Mouse (Mus musculus) T-helper 17 cell (primary cell): ENCODE data around the gene Nlgn2.

ENCODE experiments used
- in situ Hi-C, 2 experiments: fragments of 300-600 bp; cut with MboI, MseI; formaldehyde crosslinking; loops; 1 replicate in 1 of 2; 2 replicates in 1 of 2; pipeline ENCODE4 v1.15.1; 2025; ENCODE audit warnings: high pct_unique_total_duplicates in 2 of 2

The Nlgn2 gene

DNA sequence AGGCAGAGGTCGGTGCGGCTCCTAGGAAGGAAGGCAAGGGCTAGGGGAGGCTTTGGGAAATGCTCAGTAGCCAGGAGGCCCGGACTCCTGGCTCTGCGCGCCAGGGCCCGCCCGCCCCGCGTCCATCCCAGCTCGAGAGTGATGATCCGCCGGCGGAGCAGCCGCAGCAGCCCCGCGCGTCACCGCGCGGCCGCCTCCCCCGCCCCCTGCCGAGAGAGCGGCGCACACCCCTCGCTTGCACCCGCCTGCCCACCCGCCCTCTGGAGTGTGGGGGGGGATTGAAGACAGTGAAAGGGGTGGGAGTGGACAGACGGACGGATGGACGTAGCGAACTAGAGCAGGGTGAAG, at the start of gene Nlgn2:
TSS of gene Nlgn2 (minus strand) at position 181 of the 348 bp plus-strand sequence.
- in situ Hi-C loops, result loop anchor here in 1 of 2 experiments (5.0 kb wide), 1 partner anchor 80 kb away; the partner anchor contains the start of gene Polr2a

DNA sequence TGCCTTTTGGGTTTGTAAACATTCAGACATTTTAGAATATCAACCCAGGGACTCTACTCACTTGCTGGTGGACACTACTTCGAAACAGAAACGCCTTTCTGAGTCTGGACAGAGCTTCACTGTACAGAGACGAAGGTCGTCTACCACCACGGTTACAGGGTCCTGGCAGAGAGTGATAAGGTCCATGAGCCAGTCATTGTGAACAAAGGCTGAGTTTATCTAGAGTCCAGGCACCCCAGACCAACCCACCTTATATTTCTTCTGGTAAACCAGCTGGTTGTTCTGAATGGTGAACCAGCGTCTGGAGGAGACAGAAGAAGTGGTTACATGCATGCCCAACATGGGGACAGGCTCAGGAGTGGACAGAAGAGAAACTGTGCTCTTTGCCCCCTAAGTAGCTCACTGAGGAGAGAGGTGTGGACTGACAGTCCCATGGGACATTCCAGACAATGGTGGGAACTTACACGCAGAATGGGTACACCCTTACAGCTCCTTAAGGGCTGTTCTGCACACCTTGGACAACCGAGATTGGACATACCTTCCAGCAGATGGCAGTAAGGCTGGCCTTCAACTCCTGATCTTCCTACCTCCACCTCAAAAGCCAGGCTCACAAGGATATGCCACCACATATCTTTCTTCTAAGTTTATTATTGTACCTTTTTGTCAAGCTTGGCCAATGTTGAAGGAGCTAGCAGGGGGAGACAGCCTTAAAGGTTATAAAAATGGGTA, 49.5 kb upstream of the Nlgn2 start:
- in situ Hi-C loops, result no loop called here

DNA sequence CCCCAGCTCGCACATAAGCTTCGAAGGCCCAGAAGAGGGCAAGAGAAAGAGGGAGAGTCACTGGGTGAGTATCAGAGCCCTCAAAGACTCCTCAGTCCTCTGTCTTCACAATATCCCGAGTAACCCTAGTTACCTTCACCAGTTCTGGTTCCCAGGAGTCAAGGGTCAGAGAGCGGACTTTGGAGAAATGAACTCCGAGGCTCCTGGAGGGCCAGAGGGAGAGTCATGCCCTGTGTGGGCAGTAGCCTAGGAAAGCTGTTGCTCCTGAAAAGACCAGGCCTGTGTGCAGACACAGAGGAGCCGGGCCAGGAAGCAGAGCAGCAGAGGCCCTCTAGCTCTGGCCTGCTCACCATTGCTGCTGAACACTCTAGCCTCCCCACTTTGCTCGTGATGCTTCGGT, 47.1 kb upstream of the Nlgn2 start:
- in situ Hi-C loops, result loop anchor here in 1 of 2 experiments (5.0 kb wide), 1 partner anchor 63 kb away; the partner anchor contains the start of gene Slc2a4

DNA sequence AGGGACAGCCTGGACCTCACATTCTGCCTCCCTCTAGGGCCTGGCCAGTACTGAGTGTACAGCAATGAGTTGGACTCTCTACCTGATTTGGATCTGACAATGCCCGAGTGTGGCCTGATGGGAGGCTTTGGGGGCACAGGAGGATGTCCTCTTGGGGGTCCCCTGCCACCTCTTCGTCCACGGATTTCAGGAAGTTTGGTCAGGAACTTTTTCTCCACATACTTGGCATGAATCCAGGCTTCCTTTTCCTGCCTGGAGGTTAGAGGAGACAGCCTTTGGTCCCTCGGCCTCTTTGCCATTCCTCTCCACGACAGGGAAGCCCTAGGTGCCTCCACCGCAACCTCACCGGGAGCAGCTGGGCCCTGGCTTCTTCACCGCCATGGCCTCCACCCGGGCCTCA, 46.7 kb upstream of the Nlgn2 start:
- in situ Hi-C loops, result loop anchor here in 1 of 2 experiments (5.0 kb wide), 1 partner anchor 63 kb away; the partner anchor contains the start of gene Slc2a4

DNA sequence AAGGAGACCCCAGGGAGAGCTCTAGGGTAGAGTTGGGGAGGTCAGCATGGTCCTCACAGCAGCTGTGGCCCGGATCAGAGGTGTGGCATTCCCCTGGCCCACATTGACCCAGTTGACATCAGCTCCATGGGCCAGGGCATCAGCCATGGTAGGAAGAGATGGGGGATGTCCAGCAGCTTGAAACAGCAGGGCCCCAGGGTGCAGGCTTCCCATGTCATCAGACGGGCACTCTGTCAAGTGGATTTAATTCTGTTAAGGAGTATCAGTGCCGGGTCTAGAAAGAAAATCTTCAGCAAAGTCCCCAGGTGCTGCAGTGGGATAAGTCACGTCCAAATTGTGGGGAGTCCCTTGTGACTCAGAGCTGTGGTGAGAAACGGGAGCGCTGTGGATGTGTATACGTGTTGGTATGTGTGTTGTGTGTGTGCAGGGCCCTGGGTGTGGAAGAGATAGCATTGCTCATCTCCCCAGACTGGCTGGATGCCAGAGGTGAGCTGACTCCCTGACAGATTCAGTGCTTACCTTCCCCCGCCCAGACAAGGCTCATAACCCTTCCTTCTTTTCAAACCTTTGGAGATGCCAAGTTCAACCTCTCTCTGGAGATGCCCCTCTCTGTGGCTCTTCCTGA, 46.1 kb upstream of the Nlgn2 start:
- in situ Hi-C loops, result loop anchor here in 1 of 2 experiments (5.0 kb wide), 1 partner anchor 64 kb away; the partner anchor contains the start of gene Slc2a4

DNA sequence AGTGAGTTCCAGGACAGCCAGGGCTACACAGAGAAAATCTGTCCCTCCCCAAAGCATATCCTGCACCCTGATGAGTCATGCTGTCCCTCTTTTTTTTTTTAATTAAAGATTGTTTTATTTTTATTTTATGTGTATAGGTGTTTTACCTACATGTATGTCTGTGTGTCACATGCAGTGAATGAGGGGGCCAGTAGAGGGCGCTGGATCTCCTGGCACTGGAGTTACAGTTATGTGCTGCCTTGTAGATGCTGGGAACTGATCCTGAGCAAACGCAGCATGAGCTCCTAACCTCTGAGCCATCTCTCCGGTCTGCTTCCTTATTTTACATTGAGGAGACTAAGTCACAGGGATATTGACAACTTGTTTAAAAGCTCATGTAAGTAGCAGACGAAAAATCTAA, 45.5 kb upstream of the Nlgn2 start:
- in situ Hi-C loops, result loop anchor here in 1 of 2 experiments (5.0 kb wide), 1 partner anchor 64 kb away; the partner anchor contains the start of gene Slc2a4

DNA sequence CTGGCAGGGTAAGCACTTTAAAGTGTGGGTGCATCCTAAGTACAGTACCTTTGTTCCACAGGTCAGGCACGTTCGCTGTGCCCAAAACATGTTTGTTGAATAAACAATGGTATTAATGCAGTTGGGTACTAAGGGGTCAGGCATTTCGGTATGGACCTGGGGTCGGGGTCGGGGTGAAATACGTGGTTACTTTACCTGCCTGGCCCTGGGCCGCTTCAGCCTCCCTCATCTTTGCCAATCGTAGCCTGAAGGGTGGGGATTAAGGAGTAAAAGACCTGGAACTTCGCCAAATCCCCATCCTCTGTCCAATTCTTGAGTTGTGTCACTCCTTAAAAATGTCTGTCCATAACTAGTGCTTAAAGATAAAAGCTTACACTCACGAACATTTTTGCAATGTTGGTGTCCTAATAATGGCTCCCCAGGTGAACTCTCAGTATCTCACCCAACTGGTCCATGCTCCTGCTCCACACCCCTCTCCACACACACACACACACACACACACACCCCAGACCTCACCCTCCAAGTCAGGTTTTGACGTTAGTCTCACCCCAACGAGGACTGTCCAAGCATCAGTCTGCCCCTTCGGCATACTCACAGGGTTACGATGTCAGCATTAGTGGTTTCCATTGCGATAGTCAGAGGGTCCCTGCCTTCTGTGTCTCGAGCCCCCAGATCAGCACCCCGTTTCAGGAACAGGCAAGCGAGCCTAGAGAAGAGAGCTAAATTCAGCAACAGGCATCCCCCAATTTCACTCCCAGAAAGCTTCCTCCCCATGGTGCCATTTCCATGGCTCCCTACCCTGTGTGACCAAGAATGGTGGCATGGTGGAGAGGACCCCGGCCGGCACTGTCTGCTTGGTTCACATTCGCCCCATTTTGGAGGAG, 44.4 kb upstream of the Nlgn2 start:
- in situ Hi-C loops, result loop anchor here in 1 of 2 experiments (5.0 kb wide), 1 partner anchor 65 kb away; the partner anchor contains the start of gene Slc2a4

DNA sequence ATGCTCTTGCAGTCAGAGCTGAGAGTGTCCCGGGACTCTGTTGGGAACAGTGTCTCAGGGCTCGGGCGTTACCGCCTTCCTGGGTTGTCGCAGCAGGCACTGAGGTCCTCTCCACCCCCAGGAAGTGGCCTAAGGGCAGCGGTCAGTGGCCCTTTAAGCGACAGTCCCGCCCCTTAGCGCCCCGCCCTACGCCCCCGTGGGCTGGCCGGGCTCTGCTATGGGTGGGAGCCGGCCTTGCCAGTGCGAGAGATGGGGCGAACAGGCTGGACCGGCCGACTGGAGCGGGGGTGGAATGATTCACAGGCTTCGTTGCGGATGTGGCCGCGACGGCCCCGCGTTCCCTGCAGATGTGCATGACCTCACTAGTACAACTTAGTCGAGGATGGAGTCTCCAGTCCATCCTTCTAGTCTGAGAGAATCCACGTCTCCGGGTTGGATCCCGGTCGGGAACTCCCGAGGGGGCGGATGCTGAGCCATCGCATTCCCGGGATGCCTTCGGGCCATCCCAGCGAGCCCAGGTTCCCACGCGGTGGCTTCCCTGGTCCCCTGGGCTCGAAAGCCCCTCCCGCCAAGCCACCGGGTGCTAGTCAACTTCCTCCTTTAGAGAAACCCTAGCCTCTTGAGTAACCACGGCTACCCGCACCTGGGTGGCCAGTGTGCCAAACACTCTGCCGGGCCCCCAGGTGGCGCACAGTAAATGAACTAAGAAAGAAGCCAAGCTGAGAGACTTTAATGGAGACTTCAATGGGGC, 43.4 kb upstream of the Nlgn2 start, which contains the start of gene Kctd11:
TSS of gene Kctd11 (minus strand) at position 554 of the 751 bp plus-strand sequence.
- in situ Hi-C loops, result loop anchor here in 1 of 2 experiments (5.0 kb wide), 1 partner anchor 66 kb away; the partner anchor contains the start of gene Slc2a4

DNA sequence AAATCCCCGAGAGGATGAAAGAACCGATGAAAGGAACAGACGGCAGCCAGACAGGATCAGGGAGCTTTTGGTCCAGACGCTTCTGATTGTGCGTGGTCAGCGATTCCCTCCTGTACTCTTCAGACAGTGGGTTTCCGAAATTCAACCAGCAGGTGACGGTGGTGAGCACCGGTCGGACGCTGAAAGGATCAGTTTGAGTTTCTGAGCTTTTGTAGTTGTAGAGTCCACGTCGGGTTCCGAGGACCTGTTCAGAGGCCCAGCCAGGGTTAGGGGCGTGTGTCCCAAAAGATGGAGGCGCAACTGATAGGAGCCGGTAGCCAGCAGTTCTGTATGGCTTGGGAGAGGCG, 42.9 kb upstream of the Nlgn2 start:
- in situ Hi-C loops, result loop anchor here in 1 of 2 experiments (5.0 kb wide), 1 partner anchor 67 kb away; the partner anchor contains the start of gene Slc2a4

DNA sequence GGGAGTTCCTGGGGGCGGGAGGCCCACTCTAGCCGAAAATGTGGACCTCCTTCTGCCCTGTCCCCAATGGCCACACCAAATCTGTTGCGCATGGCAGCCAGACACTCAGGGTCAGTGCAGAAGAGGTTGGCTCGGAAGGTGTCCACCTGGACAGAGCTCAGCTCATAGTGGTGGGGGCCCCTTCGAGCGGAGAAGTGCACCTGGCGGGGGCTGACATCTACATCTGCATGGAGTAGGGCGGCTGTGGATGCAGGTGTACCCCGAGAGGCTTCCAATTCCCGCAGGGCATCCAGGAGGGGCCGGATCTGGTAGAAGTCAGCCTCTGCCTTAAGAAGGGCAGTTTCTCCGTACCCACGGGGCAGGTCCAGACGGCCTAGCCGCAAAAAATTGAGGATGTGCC, 42.1 kb upstream of the Nlgn2 start:
- in situ Hi-C loops, result loop anchor here (5.0 kb wide), 6 partner anchors 68 to 192 kb away; partner anchors contain the start of genes Fgf11 (in 1 of the 2), Polr2a (in 1 of the 2), Slc2a4 (in 1 of the 2) and Tmem102 (in 1 of the 2)

DNA sequence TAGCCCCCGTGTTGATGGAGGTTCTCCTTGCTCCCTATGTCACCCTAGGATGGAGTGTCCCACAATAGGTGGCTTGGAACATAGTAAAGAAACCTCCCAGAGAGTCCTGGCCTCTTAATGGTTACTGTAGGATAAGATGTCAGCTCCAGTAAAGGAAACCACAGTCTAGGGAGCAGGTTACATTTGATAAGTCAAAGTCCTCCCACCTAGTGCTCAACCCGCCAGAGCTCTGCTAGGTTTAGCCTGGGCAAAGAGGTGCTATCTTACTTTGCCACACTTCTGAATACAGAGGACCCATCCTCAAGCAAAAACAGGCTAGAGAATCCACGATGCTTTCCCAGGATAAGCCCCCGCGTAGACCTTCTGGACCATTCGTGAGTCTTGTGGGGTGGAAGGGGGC, 41.4 kb upstream of the Nlgn2 start:
- in situ Hi-C loops, result loop anchor here (5.0 kb wide), 5 partner anchors 72 to 192 kb away; partner anchors contain the start of genes Fgf11 (in 1 of the 2), Polr2a (in 1 of the 2), Tmem102 (in 1 of the 2) and Tnfsf13 (in 1 of the 2)

DNA sequence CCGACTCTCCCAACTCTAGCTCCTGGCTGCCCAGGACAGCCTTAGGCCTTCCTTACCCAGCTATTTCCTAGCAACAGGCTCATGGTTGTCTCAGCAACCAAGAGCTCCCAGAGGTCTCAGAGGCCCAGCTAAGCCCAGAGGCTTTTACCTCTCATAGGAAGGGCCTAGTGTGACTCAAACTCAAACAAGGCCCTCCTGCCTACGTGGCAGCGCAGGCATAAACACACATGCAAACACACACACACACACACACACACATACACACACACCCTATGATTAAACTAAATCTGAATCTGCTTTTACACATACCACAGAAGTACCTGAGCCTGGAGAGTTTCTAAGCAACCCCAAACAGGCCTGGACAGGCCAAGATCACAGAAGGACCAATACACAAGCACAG, 40.8 kb upstream of the Nlgn2 start:
- in situ Hi-C loops, result loop anchor here (5.0 kb wide), 5 partner anchors 71 to 191 kb away; partner anchors contain the start of genes Fgf11 (in 1 of the 2), Polr2a (in 1 of the 2), Tmem102 (in 1 of the 2) and Tnfsf13 (in 1 of the 2)

DNA sequence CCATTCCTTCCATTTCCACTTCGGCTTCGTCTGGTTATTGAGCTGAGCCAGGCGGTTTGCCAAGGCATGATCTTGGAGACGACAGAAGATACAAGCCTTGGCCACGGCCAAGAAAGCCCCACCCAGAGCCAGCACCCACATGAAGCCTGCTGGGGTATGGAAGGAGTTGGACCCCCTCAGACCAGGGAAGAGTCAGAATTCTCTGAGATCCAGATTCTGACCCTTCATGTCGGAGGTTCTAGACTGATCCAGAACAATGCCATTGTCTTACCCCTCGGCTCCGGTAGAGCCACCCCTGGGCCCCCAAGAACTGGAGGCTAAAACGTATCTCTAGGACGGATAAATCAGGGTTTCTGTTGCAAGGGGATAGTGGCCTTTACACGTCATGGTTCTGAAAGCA, 40.3 kb upstream of the Nlgn2 start, which contains the start of gene Tmem95:
TSS of gene Tmem95 (minus strand) at position 141 of the 400 bp plus-strand sequence.
- in situ Hi-C loops, result loop anchor here (5.0 kb wide), 5 partner anchors 71 to 191 kb away; partner anchors contain the start of genes Fgf11 (in 1 of the 2), Polr2a (in 1 of the 2), Tmem102 (in 1 of the 2) and Tnfsf13 (in 1 of the 2)

DNA sequence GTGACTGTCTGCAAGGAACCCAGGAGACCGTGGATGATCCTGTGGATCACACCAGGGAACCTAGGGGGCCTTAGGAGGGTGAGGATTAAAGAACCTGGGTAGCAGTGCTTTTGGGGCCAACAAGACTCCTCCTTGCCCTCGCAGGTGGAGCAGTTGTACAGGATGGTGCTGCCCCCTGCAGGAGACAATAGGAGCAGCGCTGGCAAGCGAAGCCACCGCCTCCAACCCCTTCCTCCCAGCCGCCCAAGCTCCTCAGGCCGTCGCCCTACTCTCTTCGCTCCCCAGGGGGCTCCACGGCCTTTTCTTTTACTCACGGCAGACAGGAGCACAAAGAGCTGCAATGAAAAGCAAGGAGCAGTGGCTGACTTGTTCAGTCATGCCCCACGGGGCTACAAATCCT, 39.3 kb upstream of the Nlgn2 start:
- in situ Hi-C loops, result loop anchor here (5.0 kb wide), 5 partner anchors 70 to 190 kb away; partner anchors contain the start of genes Fgf11 (in 1 of the 2), Polr2a (in 1 of the 2), Tmem102 (in 1 of the 2) and Tnfsf13 (in 1 of the 2)

DNA sequence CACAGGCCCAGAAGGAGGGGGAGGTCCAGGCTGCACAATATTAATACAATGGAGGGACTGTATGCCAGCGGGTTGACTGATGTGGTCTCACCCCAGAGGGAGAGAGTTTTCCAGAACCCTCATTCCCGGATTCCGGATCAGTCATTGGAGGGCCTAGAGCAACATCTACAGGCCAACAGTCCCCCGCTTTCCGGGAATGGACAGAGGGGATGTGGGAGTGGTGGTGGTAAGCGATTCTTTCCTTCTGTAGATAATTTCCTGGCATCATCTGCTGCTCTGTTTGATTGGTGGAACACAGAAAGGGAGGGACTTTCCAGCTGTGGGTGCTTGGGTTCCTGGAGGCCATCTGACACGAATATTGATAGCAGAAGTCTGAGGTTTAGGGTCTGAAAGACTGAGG, 38.6 kb upstream of the Nlgn2 start:
- in situ Hi-C loops, result loop anchor here (5.0 kb wide), 5 partner anchors 69 to 189 kb away; partner anchors contain the start of genes Fgf11 (in 1 of the 2), Polr2a (in 1 of the 2), Tmem102 (in 1 of the 2) and Tnfsf13 (in 1 of the 2)

DNA sequence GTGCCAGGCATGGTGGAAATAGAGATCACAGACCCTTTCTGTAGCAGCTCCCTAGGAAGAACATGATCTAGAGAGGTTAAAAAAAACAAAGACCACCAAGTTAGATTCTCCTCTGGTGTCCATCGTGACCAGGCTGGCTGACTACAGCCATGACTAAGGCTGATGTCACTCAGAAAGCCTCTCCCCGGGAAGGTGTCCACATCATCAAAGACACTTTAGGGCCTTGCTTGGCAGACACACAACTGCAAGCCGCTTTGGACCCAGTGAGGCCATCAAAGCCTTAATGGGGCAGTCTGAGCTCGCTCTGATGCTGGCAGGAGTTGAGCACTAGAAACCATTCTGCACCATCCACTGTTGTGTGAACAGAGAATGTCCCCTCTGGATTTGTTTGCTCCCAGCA, 34.9 kb upstream of the Nlgn2 start:
- in situ Hi-C loops, result no loop called here

DNA sequence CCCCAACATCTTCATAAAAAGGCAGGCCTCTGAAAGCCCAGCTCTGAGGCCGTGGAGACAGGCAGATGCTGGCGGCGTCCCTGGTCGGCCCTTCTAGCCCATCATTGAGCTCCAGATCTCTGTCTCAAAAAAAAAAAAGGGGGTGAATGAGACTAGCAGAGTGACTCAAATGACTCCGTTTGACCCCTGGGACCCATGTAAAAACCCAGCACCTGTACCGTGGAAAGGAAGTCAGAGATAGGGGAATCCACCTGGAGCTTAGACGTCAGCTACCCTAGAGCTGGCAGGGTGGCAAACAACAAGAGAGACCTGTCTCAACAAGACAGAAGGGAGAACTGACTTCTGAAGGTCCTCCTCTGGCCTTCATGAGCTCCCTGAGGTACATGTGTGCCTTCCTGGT, 34.2 kb upstream of the Nlgn2 start:
- in situ Hi-C loops, result no loop called here

DNA sequence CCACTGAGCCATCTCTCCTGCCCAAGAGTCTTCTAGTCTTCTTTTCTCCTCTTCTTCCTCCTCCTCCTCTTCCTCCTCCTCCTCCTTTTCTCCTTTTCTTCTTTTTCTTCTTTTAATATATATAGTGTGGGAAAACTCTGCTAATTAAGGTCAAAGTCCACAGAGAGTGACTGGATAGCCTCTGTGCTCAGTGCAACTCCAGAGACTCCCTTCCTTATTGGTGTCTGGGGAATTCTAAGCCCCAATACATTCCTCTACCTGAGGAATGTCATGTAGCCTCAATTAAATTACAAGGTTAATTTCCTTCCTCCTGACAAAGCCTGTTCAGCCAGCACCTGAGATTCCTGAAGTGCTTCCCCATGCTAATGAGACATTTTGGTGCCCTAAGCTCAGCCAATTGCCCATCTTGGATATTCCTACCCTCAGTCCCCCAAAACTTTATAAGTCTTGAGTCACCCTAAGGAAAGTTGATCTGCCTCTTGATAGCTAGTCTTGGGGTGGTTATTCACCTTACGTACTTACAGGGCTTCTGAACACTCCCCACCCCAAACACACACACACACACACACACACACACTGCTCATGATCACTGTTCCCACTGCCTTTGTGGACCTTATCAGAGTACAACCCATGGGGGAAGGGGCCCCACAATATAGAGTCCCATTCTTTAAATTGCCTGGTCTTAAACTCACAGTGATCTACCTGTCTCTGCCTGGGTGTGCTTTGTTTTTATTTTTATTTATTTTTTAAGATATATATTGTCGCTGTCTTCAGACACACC, 32.9 kb upstream of the Nlgn2 start:
- in situ Hi-C loops, result no loop called here

DNA sequence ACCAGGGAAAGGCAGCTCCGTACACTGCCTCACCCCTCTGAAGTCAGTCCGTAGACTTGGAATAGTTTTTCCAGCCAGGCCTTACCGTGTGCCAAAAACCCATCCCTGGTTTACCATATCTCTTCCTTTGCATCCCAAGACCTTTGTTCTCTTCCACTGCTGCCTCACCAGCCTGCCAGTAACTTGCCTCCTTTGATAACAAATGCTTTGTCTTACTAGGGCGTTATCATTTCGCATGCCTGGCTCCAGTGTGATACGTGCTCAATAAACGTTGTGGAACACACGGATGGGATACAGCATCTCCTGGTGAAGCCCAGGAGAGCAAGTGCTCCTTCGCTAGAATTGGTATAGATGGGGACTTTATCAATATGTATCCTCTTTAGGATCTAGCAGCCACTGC, 29.8 kb upstream of the Nlgn2 start:
- in situ Hi-C loops, result no loop called here
